Mouse (Mus musculus) spleen, embryonic (tissue): ENCODE measurements around the gene Odf3l2.

ENCODE experiments used
- CTCF ChIA-PET: fragments of 350-600 bp; sonication (Branson Sonifier 250); formaldehyde crosslinking; loops from one replicate; lab custom pipeline; 2022; lab: Charles Lee

Gene Odf3l2

DNA sequence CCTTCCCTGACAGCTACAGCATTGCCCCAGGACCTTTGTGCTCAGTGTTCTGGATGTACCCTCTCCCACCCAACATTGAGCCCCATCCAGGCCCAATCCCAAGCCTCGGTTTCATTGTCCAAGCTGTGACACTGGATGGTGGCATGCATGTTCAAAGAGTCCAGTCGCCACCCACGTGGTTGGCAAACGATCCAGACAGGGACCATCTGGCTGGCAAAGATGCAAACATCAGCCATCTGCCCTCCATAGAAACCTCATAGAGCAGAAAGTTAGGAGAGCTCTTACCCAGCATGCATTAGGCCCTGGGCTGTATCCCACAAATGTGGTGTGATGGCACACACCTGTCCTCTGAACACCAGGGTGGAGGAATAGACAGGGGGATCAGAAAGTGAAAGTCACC lies 14.1 kb downstream of the Odf3l2 start:
- CTCF ChIA-PET: no interaction called here

DNA sequence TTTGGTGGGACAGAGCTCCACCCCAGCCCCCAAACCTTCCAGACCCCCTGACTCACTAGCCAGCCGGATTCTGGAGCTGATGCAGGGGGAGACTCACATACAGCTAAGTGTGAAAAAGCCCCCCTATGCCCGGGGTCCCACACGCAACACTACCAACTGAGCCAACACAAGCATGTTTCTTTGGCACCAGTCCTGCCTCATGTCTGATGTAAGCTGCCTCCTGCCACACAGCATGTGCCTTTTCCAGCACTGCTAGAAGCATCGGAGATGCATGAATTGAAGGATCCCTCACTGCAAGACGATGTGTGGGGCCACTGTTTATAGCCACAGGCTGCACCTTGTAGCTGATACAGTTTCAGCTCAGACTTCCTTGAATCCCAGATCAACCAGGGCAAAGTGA lies 17.2 kb downstream of the Odf3l2 start:
- CTCF ChIA-PET: no interaction called here

DNA sequence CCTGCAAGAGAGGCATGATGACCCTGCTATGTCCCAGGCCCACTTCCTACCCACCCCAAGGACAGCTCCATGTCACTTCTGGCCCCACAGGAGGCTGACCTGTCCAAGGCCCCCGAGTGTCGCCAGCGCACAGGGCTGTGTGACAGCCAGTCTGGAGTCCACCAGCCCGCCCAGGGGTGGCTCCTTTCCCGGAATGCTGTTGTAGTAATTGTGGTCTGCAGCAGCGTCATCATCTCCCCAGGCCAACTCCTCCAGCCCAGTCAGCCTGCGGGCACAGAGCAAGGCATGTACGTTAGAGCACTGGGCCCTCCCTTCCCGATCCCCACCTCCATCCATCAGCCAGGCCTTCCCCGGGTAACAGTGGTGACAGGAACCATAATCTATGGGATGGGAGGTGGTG lies 19.4 kb downstream of the Odf3l2 start:
- CTCF ChIA-PET: no interaction called here

- CTCF ChIA-PET: no interaction called here
These were observed 20.1 kb downstream of the Odf3l2 start for GRCm38 (mm10) chr10:79625398-79625797.

DNA sequence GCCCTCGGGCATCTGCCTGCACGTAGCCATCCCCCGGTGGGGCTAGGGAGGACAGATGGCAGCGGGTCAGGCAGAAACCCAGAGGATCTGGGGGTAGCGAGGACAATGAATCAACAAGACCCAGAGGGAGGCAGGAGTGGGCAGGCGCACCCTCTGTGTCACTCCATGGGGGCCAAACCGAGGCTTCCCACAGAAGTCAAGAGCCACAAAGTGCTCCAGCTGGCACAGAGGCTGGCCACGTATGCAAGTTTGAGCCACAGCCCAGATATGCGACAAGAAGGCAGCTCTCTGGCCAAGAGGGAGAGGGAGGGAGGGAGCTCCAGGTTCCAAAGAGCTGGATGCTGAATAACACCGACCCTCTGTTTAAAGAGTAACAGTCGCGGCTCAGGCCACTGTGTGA lies 21.6 kb downstream of the Odf3l2 start:
- CTCF ChIA-PET: no interaction called here

- CTCF ChIA-PET: no interaction called here
These were observed 29.2 kb downstream of the Odf3l2 start for GRCm38 (mm10) chr10:79616376-79616775.

DNA sequence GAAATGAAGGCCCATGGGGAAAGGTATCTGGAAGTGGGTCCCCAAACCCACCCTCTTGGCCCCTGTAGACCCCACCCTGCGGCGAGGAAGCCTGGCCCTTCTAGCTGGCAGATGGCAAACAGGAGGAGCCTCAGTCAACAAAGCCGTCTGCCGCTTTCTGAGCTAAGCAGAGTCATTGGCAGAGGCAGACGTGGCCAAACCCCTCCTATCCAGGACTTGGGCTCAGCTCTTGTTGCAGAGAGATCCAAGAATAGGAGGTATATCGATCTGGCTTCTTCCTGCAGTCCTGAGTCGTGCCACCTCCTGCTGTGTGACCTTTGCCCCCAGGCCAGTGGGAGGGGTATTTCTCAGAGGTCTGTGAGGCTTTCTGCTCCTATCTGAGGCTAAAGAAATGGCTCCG lies 29.7 kb downstream of the Odf3l2 start:
- CTCF ChIA-PET: no interaction called here

DNA sequence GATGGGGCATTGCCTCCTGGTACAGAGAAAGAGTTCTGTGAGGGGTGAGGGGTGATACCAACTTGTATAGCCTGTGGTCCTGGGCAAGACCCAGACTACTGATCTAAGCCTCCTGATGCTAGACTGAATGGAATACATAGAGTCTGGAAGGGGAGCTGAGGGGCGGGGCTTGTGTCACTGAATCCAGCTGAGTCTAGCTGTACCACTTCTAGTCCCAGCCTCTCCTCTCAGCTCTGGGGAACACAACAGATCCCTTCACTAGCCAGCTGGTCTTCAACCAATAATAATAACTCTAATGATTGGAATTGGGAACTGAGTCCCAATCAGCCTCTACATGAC lies 31.3 kb downstream of the Odf3l2 start:
- CTCF ChIA-PET: interaction anchor here (0.5 kb wide), 1 partner anchor 537 kb away, joined by 3 read pairs; no protein-coding TSS in a partner anchor

GRCm38 (mm10) chr10:79613578-79614304 lies 31.8 kb downstream of the Odf3l2 start, which contains the start of gene C2cd4c:
TSS of gene C2cd4c (minus strand) at chr10:79614025.
- CTCF ChIA-PET: interaction anchor here (0.5 kb wide), 1 partner anchor 538 kb away, joined by 3 read pairs; no protein-coding TSS in a partner anchor

- CTCF ChIA-PET: no interaction called here
These were observed 33.1 kb downstream of the Odf3l2 start for GRCm38 (mm10) chr10:79612192-79613135.

DNA sequence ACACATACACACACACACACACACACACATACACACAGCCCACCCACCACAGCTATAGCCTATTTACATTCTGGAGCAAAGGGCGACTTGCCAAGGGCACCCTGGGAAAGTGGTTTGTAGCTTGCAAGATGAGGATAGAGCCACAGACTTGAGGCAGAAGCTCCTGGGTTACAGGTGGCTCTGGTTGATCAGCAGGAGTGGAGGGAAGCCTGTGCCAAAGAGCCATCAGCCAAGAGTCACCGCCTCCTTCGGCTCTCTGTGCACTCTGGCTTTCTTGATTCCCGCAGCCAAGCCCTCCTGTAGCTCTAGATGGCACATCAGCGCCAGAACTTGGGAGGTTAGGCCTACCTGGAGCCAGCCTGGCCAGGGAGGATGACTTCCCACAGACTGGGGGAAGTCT lies 34.2 kb downstream of the Odf3l2 start:
- CTCF ChIA-PET: no interaction called here

- CTCF ChIA-PET: no interaction called here
These were observed 36.3 kb downstream of the Odf3l2 start for GRCm38 (mm10) chr10:79609276-79609675.

DNA sequence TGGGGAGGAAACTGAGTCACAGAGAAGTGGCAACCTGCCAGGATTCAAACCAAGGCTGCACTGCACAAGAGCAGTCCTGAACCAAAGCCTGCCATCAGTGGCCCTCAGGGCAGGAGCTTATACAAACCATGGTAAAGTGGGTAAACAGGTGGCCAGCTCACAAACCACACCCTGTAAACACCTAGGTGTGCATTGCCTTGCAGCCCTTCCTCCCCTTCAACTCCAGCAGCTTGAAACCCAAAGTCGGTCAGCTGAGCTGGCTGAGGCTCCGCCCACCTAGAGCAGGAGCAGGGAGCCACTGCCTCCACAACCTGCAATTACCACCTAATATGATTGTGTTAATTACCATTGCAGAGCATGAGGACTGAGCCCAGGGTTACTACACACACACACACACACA lies 37.6 kb downstream of the Odf3l2 start:
- CTCF ChIA-PET: no interaction called here

GRCm38 (mm10) chr10:79606537-79606936 lies 39.0 kb downstream of the Odf3l2 start:
- CTCF ChIA-PET: no interaction called here

DNA sequence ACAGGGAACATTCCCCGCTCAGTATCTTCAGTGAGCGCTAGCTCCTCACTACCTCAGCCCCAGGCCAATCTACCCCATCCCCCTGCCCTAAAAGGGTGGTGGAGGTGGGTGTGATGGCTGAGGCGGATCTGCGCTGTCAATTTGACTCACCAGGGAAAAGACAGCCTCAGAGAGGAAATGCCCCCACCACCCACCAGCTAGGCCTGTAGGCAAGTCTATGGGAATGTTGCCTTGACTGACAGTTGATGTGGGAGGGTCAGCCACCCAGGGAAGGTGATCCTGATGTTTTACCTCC lies 47.7 kb downstream of the Odf3l2 start:
- CTCF ChIA-PET: no interaction called here

- CTCF ChIA-PET: interaction anchor here (1.2 kb wide), 1 partner anchor 14 kb away, joined by 7 read pairs; no protein-coding TSS in a partner anchor
These were observed 48.2 kb downstream of the Odf3l2 start for GRCm38 (mm10) chr10:79597051-79597935.

- CTCF ChIA-PET: interaction anchor here (0.7 kb wide), 1 partner anchor 56 kb away, joined by 3 read pairs; no protein-coding TSS in a partner anchor
These were observed 50.0 kb downstream of the Odf3l2 start for GRCm38 (mm10) chr10:79595590-79595929.

DNA sequence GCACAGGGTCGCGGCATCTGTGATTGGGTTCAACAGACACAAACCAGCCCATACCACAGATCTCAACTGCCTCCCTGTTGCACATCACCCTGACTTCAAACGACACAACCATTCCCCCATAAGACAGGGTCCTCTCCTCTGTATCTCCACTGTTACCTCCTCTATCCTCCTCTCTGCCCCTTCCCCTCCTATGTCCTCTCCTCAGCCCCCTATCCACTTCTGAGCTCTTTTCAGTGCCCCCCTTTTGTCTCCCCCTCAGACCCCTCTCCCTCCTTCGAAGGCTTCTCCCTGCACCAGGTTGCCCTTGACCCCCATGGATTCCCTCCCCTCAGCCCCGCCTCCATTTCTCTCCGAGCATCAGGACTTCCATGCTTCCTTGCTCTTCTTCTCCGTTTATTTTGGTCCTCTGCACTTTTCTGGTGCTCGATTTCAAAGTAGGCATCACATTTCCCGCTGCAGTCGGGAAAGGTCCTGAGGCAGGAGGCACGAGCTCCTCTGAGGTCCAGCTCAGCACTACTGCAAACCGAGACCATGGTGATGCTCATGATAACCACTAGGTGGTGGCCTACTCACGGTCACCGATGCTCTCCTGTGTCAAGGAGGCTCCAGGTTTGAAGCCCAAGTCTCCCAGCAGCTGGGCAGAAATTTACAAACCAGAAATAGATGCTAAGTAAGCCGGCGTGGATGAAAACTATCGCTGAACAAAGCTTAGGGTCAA lies 50.5 kb downstream of the Odf3l2 start:
- CTCF ChIA-PET: interaction anchor here (0.7 kb wide), 1 partner anchor 56 kb away, joined by 3 read pairs; no protein-coding TSS in a partner anchor

- CTCF ChIA-PET: no interaction called here
These were observed 51.4 kb downstream of the Odf3l2 start for GRCm38 (mm10) chr10:79594111-79594510.

DNA sequence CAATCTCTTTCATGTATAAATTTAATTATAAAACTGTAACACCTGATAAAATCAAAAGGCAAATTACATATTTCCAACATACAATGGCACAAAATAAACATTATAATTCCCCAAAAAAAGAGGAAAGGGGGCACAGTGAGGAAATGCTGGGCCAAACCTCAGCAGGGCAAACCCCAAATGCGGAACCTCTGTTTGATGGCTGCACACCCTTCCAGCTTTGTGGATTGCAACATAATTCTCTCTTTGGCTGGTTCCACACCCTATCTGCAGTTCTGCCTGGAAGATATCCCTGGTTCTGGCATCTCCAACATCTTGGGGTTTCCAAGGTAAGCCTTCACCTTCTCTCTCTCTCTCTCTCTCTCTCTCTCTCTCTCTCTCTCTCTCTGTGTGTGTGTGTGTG lies 54.8 kb downstream of the Odf3l2 start:
- CTCF ChIA-PET: no interaction called here
